Mouse (Mus musculus): ENCODE data around the gene A930004D18Rik.
A peak's percentile ranks its signal among the peaks of the same experiment; 100 is the strongest.

A930004D18Rik gene

DNA sequence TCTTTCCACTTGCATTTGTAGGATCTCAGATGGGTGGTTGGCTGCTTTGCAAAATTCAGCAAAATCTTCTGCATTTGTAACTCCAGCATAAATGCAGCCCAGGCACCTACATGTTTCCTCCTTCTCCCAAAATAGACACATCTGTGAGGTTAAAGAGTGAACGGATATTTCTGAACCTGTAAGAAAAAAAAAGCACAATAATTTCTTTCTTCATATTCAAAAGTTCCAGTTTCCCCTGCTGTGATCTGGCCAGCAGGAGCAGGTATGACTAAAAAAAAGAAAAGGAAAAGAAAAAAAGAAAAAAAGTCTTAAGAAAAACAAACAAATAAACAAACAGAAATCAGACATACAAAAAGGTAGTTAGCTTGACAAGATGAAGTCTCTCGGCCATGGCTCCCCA lies 12.5 kb upstream of the A930004D18Rik start:
- Histone ChIP-seq H3K36me3 (ENCODE audit: insufficient read depth, low read length) (no peaks in the 10 kb centered on the region), H3K27me3 (ENCODE audit: insufficient read depth, low read length) (peaks cover 67% of the 10 kb centered on the region), H3K4me1 (replicated peaks; ENCODE audit: low read depth, low read length) (peaks cover 65% of the 10 kb centered on the region), H3K9me3 (ENCODE audit: low read length) (no peaks in the 10 kb centered on the region), H3K4me3 (replicated peaks; ENCODE audit: low read length) (peak overlapping the region; percentile 50; the same call in 1 of the 2 replicates)
- no peak for TF ChIP-seq POU5F1 (IDR thresholded peaks at IDR 0.05; ENCODE audit: borderline replicate concordance, low read length)

GRCm38 (mm10) chr2:18049279-18049821 lies 11.8 kb upstream of the A930004D18Rik start:
- TF ChIP-seq CTCF (conservative IDR thresholded peaks at IDR 0.05; ENCODE audit: low read length), result no peak
- no peak for TF ChIP-seq NANOG (IDR thresholded peaks at IDR 0.05; ENCODE audit: borderline replicate concordance, low read length)
- TF ChIP-seq POU5F1 (IDR thresholded peaks at IDR 0.05; ENCODE audit: borderline replicate concordance, low read length), result no peak
- peaks cover 73% of the 10 kb centered on the region for H3K27me3 ChIP-seq (ENCODE audit: insufficient read depth, low read length)
- H3K36me3 ChIP-seq (ENCODE audit: insufficient read depth, low read length), result no peaks in the 10 kb centered on the region
- peak overlapping the region; percentile 50 for H3K4me3 ChIP-seq (replicated peaks; ENCODE audit: low read length)
- H3K4me1 ChIP-seq (replicated peaks; ENCODE audit: low read depth, low read length), result peaks cover 59% of the 10 kb centered on the region
- H3K9me3 ChIP-seq (ENCODE audit: low read length), result no peaks in the 10 kb centered on the region

GRCm38 (mm10) chr2:18048453-18049075 lies 11.0 kb upstream of the A930004D18Rik start, which contains the start of gene Skida1:
Gene Skida1, minus strand, starts transcription at chr2:18049051.
- H3K9me3 ChIP-seq (ENCODE audit: low read length), result no peaks in the 10 kb centered on the region
- no peaks in the 10 kb centered on the region for H3K36me3 ChIP-seq (ENCODE audit: insufficient read depth, low read length)
- TF ChIP-seq NANOG (IDR thresholded peaks at IDR 0.05; ENCODE audit: borderline replicate concordance, low read length) (no peak), CTCF (conservative IDR thresholded peaks at IDR 0.05; ENCODE audit: low read length) (no peak), POU5F1 (IDR thresholded peaks at IDR 0.05; ENCODE audit: borderline replicate concordance, low read length) (no peak)
- H3K27me3 ChIP-seq (ENCODE audit: insufficient read depth, low read length), result peaks cover 75% of the 10 kb centered on the region
- peak within 1 kb of the TSS; percentile 77 for H3K4me3 ChIP-seq (replicated peaks; ENCODE audit: low read length)
- peaks cover 52% of the 10 kb centered on the region for H3K4me1 ChIP-seq (replicated peaks; ENCODE audit: low read depth, low read length)

DNA sequence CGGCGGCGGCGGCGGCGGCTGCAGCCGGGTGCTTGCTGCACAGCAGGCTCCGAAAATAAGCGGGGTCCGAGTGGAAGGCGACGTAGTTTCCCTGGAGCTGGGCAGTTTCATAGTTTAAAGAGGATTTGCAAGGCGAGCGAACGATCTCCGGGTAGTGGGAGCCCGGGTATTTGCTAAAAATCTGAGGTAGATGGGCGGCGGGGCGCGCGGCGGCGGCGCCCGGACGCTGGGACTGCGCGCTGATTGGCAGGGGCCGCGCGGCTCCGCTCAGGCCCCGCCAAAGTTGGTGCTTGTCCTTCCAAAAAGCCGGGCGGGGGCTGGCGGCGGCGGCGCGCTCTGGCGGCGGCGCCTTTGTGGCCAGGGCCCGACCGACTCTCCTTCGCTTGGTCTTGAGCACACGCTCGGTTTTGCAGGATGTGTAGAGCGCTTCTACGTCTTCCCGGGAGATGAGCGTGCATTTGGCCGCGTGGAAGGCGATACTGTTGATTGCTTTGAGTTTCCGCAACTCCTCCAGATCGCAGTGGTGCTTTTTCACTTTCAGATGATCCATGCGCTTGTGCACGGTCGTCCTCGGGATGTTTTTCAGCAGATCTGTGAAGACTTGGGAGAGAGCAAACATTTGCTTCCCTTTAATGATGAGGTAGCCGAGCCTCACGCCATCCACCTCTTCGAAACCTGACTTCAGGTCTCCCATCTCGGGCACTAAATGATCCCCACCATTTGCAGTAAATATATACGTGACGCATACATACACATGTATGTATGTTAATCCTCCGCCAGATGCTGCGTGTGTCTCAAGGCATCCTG lies 10.3 kb upstream of the A930004D18Rik start:
- Histone ChIP-seq H3K4me1 (replicated peaks; ENCODE audit: low read depth, low read length) (peaks cover 49% of the 10 kb centered on the region), H3K9me3 (ENCODE audit: low read length) (no peaks in the 10 kb centered on the region), H3K36me3 (ENCODE audit: insufficient read depth, low read length) (no peaks in the 10 kb centered on the region), H3K27me3 (ENCODE audit: insufficient read depth, low read length) (peaks cover 81% of the 10 kb centered on the region), H3K4me3 (replicated peaks; ENCODE audit: low read length) (peak overlapping the region; percentile 77)
- TF ChIP-seq POU5F1 (IDR thresholded peaks at IDR 0.05; ENCODE audit: borderline replicate concordance, low read length), result no peak
- TF ChIP-seq NANOG (IDR thresholded peaks at IDR 0.05; ENCODE audit: borderline replicate concordance, low read length), result no peak
- TF ChIP-seq CTCF (conservative IDR thresholded peaks at IDR 0.05; ENCODE audit: low read length), result no peak

- TF ChIP-seq POU5F1 (IDR thresholded peaks at IDR 0.05; ENCODE audit: borderline replicate concordance, low read length) (no peak), CTCF (conservative IDR thresholded peaks at IDR 0.05; ENCODE audit: low read length) (no peak), NANOG (IDR thresholded peaks at IDR 0.05; ENCODE audit: borderline replicate concordance, low read length) (no peak)
- Histone ChIP-seq H3K4me1 (replicated peaks; ENCODE audit: low read depth, low read length) (peaks cover 53% of the 10 kb centered on the region), H3K36me3 (ENCODE audit: insufficient read depth, low read length) (no peaks in the 10 kb centered on the region)
Measured at GRCm38 (mm10) chr2:18046758-18047645, 9.5 kb upstream of the A930004D18Rik start.

DNA sequence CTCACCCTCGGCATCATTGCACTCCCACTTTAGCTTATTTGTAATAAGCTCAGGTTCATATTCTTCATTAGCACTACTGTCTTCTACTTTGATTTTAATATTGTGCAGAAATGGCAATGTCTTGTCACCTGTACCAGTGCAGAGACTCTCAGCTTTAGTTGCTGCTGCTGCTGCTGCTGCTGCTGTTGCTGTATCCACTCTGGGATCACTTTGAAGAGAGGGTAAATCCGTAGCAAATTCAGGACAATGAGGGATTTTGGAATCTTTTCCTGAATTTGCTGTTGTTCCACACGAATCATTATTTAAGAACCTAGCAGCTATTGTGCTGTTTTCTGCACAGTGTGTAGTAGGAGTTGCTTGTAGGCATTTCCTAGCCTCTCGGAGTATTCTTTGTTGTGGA lies 8.6 kb upstream of the A930004D18Rik start:
- Histone ChIP-seq H3K4me1 (replicated peaks; ENCODE audit: low read depth, low read length) (peaks cover 61% of the 10 kb centered on the region), H3K36me3 (ENCODE audit: insufficient read depth, low read length) (no peaks in the 10 kb centered on the region), H3K9me3 (ENCODE audit: low read length) (no peaks in the 10 kb centered on the region), H3K4me3 (replicated peaks; ENCODE audit: low read length) (peak overlapping the region; percentile 77), H3K27me3 (ENCODE audit: insufficient read depth, low read length) (peaks cover 81% of the 10 kb centered on the region)
- no peak for TF ChIP-seq CTCF (conservative IDR thresholded peaks at IDR 0.05; ENCODE audit: low read length)
- TF ChIP-seq NANOG (IDR thresholded peaks at IDR 0.05; ENCODE audit: borderline replicate concordance, low read length), result no peak
- TF ChIP-seq POU5F1 (IDR thresholded peaks at IDR 0.05; ENCODE audit: borderline replicate concordance, low read length), result no peak

More at GRCm38 (mm10) chr2:18046758-18047645, 9.5 kb upstream of the A930004D18Rik start:
- Histone ChIP-seq H3K4me3 (replicated peaks; ENCODE audit: low read length) (peak overlapping the region; percentile 77), H3K27me3 (ENCODE audit: insufficient read depth, low read length) (peaks cover 82% of the 10 kb centered on the region), H3K9me3 (ENCODE audit: low read length) (no peaks in the 10 kb centered on the region)

- no peak overlapping the region for H3K4me3 ChIP-seq (replicated peaks; ENCODE audit: low read length)
- TF ChIP-seq NANOG (IDR thresholded peaks at IDR 0.05; ENCODE audit: borderline replicate concordance, low read length) (no peak), POU5F1 (IDR thresholded peaks at IDR 0.05; ENCODE audit: borderline replicate concordance, low read length) (no peak), CTCF (conservative IDR thresholded peaks at IDR 0.05; ENCODE audit: low read length) (no peak)
Measured at GRCm38 (mm10) chr2:18045781-18046181, 8.2 kb upstream of the A930004D18Rik start.

More at GRCm38 (mm10) chr2:18045781-18046181, 8.2 kb upstream of the A930004D18Rik start:
- Histone ChIP-seq H3K4me1 (replicated peaks; ENCODE audit: low read depth, low read length) (peaks cover 65% of the 10 kb centered on the region), H3K36me3 (ENCODE audit: insufficient read depth, low read length) (no peaks in the 10 kb centered on the region), H3K27me3 (ENCODE audit: insufficient read depth, low read length) (peaks cover 82% of the 10 kb centered on the region), H3K9me3 (ENCODE audit: low read length) (no peaks in the 10 kb centered on the region)
